Mouse (Mus musculus) splenic B cell, adult 2 months (primary cell): Measurements from ENCODE around the gene Alox12.
A peak's percentile ranks its signal among the peaks of the same experiment; 100 is the strongest.

Source experiments
- DNase-seq: peaks from one replicate; pipeline ENCODE4 v3.0.0-alpha.2; 2011; ENCODE audit warnings: low read depth, low spot score
- H3K27me3 ChIP-seq: 2 replicates; pipeline ENCODE4 v1.6.1; 2012; ENCODE audit warnings: mild to moderate bottlenecking, low read length, moderate library complexity, mixed read lengths; ENCODE audit not compliant: control insufficient read depth, poor library complexity, insufficient read depth, severe bottlenecking
- H3K36me3 ChIP-seq: 2 replicates; pipeline ENCODE4 v1.6.1; 2012; ENCODE audit warnings: mild to moderate bottlenecking, low read length, moderate library complexity, mixed read lengths; ENCODE audit not compliant: control insufficient read depth, poor library complexity, insufficient read depth, severe bottlenecking

Alox12 gene

DNA sequence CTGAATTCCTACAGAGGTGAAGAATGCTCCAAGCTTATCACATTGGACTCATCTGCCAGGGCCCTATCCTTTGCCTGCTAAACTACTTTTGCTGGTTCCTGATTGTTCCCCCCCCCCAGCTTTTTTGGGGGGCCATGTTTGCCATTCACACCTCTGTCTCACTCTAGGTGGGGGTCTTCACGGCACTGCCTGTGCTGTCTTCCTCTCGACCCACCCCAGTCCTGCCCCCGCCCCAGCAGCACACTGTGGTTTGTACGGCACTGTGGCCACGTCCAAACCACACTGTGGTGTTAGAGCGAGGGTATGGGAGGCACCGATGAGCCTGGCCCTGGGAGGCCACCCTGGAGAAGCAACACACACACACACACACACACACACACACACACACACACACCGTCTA lies 20.7 kb downstream of the Alox12 start:
- H3K27me3 ChIP-seq, result no peaks in the 10 kb centered on the region
- H3K36me3 ChIP-seq, result peaks cover 2% of the 10 kb centered on the region; the same call in 1 of the 2 replicates
- DNase-seq, result no peak

DNA sequence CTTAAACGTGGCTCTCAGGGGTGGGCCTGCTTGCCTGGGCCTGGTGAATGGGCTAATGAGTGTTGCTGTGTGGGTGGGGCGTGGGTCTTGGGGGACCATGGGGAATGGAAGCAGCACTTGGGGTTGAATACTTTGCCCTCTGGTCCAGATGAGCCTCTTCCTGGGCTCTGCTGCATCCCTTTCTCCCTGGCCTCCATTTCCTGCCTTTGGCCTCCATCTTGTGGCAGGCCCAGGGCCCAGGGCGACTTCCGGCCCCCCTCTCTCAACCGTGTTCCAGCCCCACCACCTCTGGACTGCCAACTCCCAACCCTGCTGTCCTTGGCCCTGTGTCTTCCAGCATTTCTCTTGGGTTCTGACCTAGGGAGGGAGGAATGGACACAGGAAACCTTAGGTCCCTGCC lies 21.1 kb downstream of the Alox12 start:
- peaks cover 2% of the 10 kb centered on the region; the same call in 1 of the 2 replicates for H3K36me3 ChIP-seq
- no peaks in the 10 kb centered on the region for H3K27me3 ChIP-seq
- no peak for DNase-seq

DNA sequence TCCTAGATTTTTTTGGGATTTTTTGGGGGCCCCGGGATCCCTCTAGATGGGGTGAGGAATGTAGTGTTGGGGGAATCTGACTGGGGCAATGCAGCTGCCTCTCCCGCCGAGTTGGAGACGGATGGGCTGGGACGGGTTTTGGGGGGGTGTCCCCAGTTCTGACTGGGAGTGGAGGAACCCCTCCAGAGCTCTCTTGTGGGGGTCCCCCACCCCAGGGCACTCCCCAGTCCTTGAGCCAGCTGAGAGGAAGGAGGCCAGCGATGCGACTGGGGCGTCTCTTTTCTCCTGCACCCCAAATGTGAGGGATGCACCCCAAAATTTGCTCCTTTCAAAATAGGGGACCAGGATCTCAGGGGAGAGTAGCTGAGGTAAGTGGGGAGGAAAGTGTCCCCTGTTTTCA lies 22.1 kb downstream of the Alox12 start:
- DNase-seq, result no peak
- peaks cover 2% of the 10 kb centered on the region; the same call in 1 of the 2 replicates for H3K36me3 ChIP-seq
- H3K27me3 ChIP-seq, result no peaks in the 10 kb centered on the region

DNA sequence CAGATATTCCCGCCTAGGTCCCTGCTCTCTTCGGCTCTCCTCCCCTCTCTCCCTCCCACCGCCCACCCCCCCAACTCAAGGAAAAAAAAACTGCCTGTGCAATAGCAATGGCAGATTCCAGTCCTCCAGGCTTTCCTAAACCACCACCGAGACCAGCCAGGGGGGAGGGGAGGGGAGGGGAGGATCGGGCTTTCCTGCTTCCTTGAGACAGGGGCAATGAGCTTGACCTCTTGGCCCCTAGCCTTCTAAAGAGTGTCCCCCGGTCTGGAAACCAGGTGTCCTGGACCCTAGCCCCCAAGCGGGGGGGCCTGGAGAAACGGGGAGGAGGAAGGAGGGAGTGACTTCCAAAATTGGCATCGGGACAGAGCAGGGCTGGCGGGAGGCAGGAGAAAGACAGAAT lies 22.6 kb downstream of the Alox12 start:
- H3K36me3 ChIP-seq, result peaks cover 2% of the 10 kb centered on the region; the same call in 1 of the 2 replicates
- H3K27me3 ChIP-seq, result no peaks in the 10 kb centered on the region
- no peak for DNase-seq

DNA sequence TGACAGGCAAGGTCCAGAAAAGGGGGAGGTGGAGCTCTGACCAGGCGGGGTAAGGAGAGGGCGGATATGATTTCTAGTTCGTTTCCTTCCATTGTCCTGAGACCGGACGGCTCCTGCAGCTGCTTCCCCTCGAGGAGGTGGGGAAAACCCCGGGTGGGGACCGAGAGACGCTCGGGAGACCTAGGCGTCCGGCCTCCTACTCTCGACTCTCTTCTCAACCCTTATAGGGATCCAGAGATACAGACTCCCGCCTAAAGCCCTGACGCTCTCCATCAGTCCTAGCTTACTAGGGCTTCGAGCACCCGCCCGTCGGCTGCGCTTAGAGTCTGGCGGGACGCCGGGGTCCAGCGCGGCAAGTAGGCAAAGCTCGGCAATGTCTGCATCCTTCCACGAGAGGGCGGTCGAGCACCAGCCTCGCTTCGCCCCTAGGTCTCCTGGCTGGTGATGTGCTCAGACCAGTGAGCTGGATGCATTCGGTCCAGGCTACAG lies 24.9 kb downstream of the Alox12 start:
- no peaks in the 10 kb centered on the region for H3K36me3 ChIP-seq
- DNase-seq, result peak; percentile 93
- no peaks in the 10 kb centered on the region for H3K27me3 ChIP-seq

DNA sequence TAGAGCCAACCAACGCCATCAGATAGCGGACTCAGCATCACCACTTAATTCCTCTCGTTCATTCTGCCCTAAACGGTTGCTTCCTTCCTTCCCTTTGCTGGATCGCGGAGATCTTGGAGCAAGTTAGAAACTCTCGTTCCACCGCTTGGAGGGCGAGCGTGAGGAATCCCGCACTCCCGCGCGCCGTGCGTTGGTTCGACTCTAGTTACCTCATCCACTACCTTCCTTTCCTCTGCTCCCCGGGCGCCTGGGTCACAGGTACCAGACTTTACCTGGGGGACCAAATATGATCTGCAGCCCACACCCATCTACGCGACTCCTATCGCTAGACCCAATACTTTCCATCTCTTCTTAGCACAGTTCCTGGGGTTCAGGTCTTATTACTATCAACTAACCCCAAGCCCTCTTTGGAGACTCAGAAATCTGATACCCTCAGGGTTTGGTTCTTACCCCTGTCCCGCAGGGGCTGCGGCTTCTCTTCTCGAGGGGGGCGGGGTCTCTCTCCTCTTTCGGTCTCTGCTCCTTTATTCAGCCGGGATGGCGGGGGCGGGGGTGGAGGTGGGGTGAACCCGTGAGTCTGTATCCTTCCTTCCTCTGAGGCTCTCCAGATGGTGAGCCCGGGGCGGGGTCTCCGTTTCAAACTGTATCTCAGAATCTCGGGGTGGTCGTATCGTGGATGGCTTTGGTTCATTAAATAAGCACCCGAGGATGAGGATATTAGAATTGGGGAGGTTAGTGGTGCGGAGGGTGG lies 25.7 kb downstream of the Alox12 start, which contains the start of gene Bcl6b:
Bcl6b (minus strand) TSS at position 539 of the 751 bp plus-strand sequence.
- H3K27me3 ChIP-seq, result no peaks in the 10 kb centered on the region
- peak; percentile 34 for DNase-seq
- no peaks in the 10 kb centered on the region for H3K36me3 ChIP-seq

DNA sequence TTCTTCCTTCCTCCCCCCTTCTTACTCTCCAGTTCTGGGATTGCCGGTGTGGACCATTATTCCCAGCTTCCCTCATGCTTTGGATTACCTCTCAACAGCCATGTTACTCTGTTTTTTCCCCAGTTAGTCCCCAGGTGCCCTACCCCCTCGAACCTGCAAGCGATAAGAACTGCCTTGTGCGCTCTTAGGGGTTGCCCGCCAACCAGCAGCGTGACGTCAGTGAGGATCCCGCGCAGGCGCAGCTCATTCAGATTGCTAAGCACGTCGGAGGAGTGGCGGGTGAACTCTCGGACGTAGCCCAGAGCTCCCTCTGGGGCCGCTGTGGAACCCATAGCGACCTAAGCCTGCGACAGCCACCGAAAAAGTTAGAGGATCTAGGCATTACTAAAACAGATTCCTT lies 26.3 kb downstream of the Alox12 start:
- Histone ChIP-seq H3K27me3 (no peaks in the 10 kb centered on the region), H3K36me3 (no peaks in the 10 kb centered on the region)
- DNase-seq, result peak; percentile 95

DNA sequence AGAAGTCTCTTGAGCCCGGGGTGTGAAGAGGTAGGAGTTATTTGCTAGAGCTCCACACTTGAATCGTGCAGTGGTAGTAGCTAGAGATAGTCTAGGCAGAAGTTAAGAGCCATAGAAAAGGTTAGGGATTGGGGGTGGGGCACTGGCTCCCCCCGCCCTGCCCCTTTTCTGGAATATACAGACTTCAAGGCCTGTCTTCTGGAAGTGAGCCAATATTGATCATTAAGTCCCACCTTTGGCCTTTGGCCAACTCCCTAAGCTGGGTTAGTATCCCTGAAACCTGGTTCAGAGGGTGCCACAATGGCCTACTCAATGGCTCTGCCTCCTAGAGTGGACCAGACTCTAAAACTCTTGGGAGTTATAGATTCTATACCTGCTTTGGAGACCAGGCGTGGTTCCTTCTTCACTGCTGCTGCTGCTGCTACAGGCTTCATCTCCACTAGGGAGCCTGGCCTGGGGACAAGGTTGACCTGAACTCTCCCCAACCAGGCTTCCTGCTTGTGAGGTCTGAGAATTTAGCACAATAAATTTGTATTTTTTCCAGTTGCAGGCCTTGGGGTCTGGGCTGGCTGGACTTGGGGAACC lies 27.4 kb downstream of the Alox12 start:
- H3K36me3 ChIP-seq, result no peaks in the 10 kb centered on the region
- no peaks in the 10 kb centered on the region for H3K27me3 ChIP-seq
- DNase-seq, result no peak

DNA sequence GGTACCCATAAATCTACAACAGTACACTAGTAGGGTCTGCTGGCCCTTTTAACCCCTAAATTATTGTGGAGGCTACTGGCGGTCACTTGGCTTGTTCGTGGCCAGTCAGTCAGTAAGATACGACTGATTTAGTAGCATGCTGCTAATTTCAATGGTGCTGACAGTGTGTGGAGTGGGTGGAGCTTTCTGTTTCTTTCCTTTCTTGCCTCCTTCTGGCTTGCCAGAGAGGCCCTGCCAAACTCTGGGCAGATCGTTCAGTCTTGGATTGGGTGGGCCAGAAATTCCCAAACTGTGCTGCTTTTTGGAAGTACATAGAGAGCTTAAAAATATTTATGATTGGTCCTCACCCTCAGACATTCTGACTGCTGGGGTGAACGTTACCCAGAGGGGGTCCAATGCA lies 28.0 kb downstream of the Alox12 start:
- DNase-seq, result no peak

DNA sequence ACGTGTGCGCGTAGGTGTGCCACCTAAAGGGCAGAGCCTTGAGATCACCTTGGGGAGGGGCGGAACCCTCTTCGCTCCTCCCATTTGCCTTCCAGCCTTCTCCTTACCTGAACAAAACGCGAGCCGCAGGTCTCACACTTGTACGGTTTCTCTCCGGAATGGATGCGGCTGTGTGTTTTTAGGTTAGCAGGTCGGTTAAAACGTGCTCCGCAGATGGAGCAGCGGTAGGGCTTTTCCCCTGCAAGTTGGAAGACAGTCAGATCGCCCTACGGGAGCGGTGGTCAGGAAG lies 28.6 kb downstream of the Alox12 start:
- no peaks in the 10 kb centered on the region for H3K36me3 ChIP-seq
- DNase-seq, result no peak
- no peaks in the 10 kb centered on the region for H3K27me3 ChIP-seq

More for the DNA sequence above, 28.0 kb downstream of the Alox12 start:
- Histone ChIP-seq H3K36me3 (no peaks in the 10 kb centered on the region), H3K27me3 (no peaks in the 10 kb centered on the region)

DNA sequence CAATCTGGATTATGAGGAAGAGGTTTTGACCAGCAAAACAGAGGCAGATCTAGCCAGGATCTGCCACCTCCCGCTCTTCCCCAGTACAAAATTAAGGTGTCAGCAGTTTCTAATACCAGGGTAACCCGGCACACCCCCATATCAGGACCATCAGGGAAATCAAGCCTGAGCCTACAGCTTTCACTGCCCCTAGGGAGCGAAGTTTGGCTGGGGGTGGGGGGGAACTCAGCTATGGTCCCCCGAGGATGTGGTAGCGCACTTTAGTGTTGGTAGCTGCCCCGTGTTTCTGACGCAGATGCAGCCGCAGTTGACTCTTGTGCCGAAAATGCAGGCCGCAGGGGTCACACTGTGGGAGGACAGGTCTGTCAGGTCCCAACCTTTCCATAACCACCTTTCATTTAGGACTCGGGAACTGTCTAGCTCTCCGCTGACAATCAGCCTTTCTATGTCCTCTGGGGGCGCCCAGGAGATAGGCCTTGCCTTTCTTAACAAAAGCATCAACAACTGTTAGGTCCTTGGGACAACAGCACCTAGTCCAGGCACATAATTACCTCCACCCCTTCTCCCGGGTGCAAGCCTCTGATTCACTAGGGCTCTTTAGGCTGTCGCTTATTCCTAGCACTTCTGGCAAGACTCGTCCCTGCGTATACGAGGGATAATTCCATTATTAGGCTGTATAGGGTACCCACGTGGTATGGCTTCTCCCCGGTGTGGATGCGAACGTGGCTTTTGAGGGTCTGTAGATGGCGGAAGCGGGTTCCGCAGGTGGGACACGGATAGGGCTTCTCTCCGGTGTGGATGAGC lies 29.2 kb downstream of the Alox12 start:
- Histone ChIP-seq H3K36me3 (no peaks in the 10 kb centered on the region), H3K27me3 (no peaks in the 10 kb centered on the region)
- no peak for DNase-seq

DNA sequence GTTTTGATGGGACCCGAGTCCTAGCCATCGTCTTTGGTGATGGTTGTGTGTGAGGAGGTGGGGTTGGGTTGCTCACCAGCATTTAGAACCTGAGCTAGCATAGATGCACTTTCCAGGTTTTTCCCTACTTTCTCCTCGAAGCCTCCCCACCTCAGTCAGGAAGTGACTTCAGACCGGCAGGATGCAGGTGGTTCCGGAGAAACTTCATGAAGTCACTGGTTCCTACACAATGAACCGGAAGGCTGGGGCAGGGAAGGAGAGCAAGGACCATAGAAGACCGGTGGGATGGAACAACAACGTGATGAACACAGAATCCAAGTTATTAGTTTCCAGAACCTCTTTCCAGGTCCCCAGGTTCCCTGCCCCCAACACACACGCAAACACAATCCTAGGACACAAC lies 31.4 kb downstream of the Alox12 start:
- Histone ChIP-seq H3K27me3 (no peaks in the 10 kb centered on the region), H3K36me3 (no peaks in the 10 kb centered on the region)
- no peak for DNase-seq

DNA sequence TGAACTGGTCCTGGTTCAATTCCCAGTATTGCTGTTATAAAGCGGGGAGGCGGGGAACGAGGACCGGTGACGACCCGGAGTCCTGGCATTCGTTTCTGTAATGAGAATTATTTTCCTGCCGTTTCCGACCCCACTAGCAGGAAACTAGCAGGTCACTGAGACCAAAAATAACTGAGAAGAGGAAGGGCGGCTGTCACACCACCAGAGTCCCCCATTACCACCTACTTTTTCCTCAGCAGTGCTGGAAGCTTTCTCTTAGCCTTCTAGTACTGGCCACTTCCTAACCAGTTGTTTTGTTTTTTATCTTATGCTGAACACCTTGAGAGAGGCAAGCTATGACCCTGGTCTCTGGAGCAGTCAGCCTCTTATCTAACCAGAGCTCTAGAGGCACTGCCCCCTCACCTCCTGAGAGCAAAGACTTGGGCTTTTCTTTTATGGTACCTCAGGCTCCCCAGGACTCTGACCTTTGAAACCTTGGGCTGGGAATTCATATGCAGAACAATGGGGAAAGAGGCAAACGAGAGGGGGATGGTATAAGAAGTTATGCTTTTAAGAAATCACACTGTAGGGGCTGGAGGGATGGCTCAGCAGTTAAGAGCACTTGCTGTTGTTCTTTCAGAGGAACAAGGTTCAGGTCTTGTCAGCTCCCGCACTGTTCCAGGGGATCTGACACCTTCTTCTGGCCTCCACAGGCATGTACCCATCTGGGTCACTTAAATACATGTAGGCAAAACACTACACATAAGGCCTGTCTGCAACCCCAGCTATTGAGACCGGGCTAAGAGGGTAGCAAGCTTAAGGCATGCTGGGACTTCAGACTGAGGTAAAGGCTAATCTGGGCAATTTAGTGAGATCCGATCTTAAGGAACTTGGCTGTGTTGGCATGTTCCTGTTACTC lies 33.3 kb downstream of the Alox12 start:
- no peak for DNase-seq
- Histone ChIP-seq H3K36me3 (no peaks in the 10 kb centered on the region), H3K27me3 (no peaks in the 10 kb centered on the region)
